Mouse (Mus musculus) heart, postnatal 14 days (tissue): Measurements from ENCODE around the gene Plekhg3. TPM values are rescaled to one million over a fixed set of nuclear protein-coding genes. Genes with fewer than 3 reads are reported as not detected.

Experiments
- DNase-seq, 2 experiments: peaks; one replicate each; pipeline ENCODE4 v3.0.0; 2021 to 2022
- intact Hi-C: fragments of 180-260 bp; cut with DNase I; formaldehyde crosslinking; loops from one replicate; pipeline ENCODE4 v1.15.1; 2025
- total RNA-seq, 2 experiments: library from RNA; stranded (reverse); gene quantifications; 2 replicates each; pipeline ENCODE4 v1.2.3; 2021

Gene Plekhg3
- total RNA-seq, 2 experiments from 2014 or later, result 19.1 to 20.4 TPM

DNA sequence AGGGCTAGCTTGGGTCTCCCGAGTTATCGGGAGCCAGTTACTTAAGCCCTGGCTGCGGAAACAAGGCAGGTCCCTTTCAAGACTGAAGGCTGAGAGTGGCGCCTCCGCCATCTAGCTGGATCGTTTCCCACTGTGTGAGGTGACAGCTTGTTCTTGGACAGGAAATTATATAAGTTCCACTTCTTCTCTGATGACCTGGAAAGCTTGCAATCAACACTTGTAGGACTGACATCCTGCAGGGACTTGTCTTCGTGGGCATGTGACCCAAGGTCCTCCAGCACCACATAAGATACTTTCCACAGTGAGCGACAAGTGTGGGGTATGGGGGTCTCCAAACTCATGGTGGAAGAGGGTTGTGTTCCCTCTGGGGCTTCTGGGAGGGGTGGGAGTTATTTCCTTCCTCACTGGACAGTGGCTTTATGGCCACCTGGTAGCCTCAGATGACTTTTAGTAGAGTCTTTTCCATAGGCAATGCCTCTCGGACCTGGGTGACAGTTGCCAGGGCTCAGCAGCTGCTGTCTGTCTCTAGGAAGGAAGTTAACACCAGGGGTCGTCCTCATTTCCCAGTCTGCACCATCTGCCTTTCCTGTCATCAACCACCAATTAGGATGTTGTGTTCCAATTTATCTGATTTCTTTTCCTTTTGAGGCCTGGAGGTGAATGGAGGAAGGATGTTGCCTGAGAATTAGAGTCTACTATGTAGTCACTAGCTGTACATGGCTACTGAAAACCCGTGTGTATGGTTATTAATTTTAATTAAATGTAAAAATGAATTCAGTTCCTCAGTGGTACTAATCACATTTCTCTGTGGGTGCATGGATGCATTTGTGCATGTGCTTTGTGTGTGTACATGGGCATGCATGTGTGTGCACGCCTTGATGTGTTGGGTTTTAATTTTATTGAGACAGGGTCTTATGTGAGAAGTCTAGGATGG lies 11.5 kb upstream of the Plekhg3 start:
- intact Hi-C loops, result loop anchor here (5.0 kb wide), 1 partner anchor 73 kb away; no protein-coding TSS in a partner anchor
- DNase-seq, result peak; percentile 56 to 61

DNA sequence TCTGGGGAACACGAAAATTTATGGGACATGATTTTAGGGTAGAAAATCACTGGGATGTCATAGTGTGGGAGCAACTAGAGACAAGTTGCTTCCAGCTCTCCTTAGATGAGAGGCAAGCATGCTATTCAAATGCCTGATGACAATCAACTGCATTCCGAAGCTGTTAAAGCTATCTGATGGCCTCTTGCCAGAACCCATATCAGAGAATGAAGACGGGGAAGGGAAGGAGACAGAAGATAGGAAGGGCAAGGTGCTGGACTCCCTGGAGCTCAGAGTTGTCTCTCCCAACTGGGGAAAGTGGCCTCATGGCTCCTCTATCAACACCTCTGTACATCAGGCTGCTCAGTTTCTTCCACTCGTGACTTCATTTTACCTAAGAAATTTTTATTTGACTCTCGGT lies 7.0 kb upstream of the Plekhg3 start:
- intact Hi-C loops, result no loop called here
- DNase-seq, result no peak

GRCm38 (mm10) chr12:76524915-76525314 lies 5.8 kb upstream of the Plekhg3 start:
- intact Hi-C loops, result no loop called here
- no peak for DNase-seq

- intact Hi-C loops, result no loop called here
- no peak for DNase-seq
These were observed 3.3 kb upstream of the Plekhg3 start for GRCm38 (mm10) chr12:76527245-76527881.

DNA sequence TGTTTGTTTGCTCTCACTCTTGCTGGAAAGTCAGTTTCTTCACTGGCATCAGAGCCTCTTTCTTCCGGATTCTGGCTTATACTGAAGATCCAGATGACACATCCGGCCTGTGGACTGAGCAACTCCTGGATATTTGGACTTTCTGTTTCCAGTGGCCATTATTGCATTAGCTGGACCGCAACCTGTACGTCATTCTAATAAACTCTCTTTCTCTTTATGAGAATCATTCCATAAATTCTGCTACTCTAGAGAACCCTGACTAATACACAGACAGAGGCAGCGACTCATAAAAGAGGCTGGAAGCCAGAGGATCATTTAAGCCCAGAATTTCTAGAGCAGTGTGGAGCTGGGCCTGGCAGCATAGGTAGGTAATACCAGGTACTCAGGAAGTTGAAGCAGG lies 1.9 kb upstream of the Plekhg3 start:
- intact Hi-C loops, result no loop called here

GRCm38 (mm10) chr12:76531986-76532925 lies 1.6 kb downstream of the Plekhg3 start:
- intact Hi-C loops, result loop anchor here (5.0 kb wide), 1 partner anchor 35 kb away; no protein-coding TSS in a partner anchor
- no peak for DNase-seq

More for the DNA sequence above, 1.9 kb upstream of the Plekhg3 start:
- no peak for DNase-seq

DNA sequence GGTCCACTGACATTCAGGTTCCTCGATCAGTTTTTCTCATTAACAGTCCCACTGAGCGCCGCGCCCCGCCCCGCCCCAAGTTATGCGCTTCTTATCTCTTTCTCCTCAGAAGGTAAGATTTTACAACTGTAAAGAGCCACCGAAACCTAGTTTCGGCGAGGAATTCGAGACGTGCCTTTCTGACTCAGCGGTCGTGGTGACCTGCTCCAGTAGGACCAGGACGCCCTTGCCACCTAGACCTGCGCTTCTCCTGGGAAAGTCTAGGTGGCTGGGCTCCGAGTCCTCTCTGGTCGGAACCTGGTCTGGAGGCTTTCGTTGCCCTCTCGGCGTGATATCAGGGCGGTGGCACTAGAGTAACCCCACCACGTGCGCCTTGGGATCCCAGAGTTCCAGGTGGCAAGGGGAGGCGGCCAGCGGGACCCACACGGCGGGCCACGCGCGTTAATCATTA lies 2.3 kb downstream of the Plekhg3 start:
- no peak for DNase-seq
- intact Hi-C loops, result loop anchor here (5.0 kb wide), 1 partner anchor 36 kb away; no protein-coding TSS in a partner anchor

DNA sequence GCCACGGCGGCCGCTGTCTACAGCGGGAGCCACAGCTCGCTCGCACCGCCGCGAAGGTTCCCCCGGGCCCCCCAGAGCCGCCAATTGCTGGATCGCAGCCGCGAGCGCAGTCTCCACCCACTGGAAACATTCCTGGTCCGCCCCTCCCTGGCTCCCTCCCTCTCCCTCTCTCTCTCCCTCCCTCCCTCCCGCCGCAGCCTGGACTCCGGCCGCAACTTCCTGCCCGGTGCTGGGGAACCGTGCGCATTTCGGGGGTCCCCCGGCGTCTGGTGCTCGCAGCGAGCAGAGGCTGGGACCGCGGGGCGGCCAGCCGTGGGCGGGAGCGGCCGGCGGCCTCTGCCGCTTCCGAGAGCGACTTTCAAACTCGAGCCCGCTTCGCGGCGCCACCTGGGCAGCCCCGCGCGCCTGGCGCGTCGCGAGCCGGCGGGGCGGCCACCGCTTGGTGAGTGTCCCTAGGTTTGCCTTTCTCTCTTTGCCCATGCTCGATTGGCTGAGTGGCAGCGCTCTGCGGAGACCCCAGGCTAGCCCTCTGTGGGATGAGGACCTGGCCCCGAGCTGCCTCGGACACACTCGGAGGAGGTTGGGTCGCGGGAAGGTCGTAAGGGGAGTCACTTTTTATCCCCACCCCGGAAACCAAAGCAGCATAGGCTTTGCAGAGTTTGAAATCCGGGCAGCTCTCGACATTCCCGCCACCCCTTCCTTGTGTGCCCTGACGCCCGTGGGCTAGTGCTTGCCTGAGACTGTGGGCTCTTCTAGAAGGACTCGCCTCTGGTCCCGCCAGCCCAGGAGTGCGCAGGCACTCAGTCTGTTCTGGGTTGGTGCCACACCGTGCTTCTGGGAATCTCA lies 2.9 kb downstream of the Plekhg3 start:
- intact Hi-C loops, result loop anchor here (2.0 to 5.0 kb wide), 3 partner anchors 15 to 63 kb away; no protein-coding TSS in a partner anchor
- DNase-seq, result peak; percentile 83 to 86

GRCm38 (mm10) chr12:76534233-76534632 lies 3.5 kb downstream of the Plekhg3 start:
- DNase-seq, result no peak
- intact Hi-C loops, result loop anchor here (2.0 to 5.0 kb wide), 3 partner anchors 15 to 63 kb away; no protein-coding TSS in a partner anchor

- no peak for DNase-seq
- intact Hi-C loops, result loop anchor here (2.0 to 5.0 kb wide), 3 partner anchors 14 to 62 kb away; no protein-coding TSS in a partner anchor
These were observed 4.1 kb downstream of the Plekhg3 start for GRCm38 (mm10) chr12:76534641-76535283.

DNA sequence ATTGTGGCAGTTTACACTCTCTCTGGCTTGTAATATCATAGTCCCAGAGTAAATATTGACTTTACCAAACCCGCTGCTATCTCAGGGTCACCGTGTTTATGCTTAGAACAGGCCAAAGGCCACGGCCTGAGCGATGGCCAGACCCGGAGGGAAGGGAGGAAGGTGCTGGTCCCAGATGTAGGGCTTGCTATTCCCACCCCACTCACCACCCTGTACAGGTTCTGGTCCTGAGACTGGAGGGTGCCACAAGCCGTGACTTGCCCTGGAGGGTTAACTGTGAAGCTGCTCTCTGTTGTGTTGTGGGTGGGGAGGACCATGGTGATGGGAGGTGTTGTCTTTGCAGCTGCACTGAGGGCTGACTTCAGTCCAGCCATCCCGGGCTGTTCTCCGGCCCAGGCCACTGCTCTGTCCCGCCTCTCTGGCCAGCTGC lies 4.8 kb downstream of the Plekhg3 start:
- DNase-seq, result peak; percentile 59 to 62
- intact Hi-C loops, result loop anchor here (2.0 kb wide), 2 partner anchors 13 to 61 kb away; no protein-coding TSS in a partner anchor

GRCm38 (mm10) chr12:76536591-76537153 lies 6.0 kb downstream of the Plekhg3 start:
- intact Hi-C loops, result no loop called here
- DNase-seq, result no peak

- intact Hi-C loops, result no loop called here
- DNase-seq, result peak; percentile 58 to 59
These were observed 6.7 kb downstream of the Plekhg3 start for GRCm38 (mm10) chr12:76537434-76537833.

DNA sequence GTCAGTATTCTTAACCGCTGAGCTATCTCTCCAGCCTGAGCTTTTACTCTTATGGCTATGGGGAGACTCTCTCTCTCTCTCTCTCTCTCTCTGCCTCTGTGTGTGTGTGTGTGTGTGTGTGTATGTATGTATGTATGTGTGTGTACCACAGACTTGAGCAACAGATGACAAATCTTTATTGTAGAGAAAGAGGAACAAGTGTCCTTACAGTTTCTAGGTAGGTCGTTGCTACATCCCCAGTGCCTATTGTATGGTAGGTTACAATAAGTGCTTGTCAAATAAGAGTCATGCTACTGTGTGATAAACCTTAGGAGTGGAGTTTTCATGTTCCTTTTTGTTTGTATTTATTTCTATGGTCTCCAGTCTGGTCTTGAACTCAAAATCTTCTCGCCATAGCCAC lies 9.5 kb downstream of the Plekhg3 start:
- no peak for DNase-seq
- intact Hi-C loops, result no loop called here

DNA sequence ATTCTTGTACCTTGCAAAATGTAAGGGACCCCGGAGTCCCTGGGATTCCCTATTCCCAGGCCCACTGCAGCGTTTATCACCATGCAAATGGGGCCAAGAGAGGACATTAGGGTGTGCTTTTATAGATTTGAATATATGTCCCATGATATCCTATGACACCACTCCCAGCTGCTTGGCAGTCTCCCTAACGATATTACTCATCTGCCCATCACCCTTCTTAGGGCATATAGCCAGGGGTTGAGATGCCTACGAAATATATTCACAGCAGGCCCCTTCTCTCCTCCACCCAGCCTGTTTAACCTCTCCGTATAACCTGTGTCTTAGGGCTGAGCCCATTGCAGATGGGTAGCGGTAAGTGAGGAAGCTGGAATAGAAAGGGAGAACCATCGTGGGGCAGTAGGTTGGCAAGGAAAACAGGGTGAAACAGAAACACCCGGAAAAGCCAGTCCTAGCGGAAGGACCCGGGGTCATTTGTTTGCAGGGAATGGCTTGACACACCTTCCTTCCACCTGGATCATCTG lies 10.1 kb downstream of the Plekhg3 start:
- no peak for DNase-seq
- intact Hi-C loops, result no loop called here

DNA sequence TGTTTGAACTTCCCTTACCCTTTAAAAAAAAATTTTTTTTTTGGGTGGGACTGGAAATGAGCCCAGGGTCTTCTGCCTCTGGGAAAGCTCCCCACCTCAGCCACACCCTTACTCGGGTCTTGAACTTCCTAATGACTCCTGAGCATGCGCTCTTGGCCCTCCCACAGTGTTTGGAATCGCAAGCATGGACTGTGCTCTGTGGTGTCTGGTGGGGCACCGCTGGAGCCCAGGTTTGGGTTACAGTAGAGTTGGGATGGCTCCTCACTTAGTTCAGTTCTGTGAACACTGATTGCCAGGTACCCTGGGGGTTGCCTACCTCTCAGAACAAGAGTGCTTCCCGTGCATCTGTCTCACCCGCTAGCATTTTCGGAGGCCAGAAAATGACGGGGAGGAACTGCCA lies 10.8 kb downstream of the Plekhg3 start:
- intact Hi-C loops, result no loop called here
- DNase-seq, result no peak

- intact Hi-C loops, result no loop called here
- DNase-seq, result no peak
These were observed 11.2 kb downstream of the Plekhg3 start for GRCm38 (mm10) chr12:76541879-76542278.
